Mouse (Mus musculus): Measurements from ENCODE around the gene Abtb2. TPM values are rescaled to one million over a fixed set of nuclear protein-coding genes. Genes with fewer than 3 reads are reported as not detected.
A peak's percentile ranks its signal among the peaks of the same experiment; 100 is the strongest.

The Abtb2 gene
- total and polyA plus RNA-seq, 2 experiments = 6.5 to 15.1 TPM

DNA sequence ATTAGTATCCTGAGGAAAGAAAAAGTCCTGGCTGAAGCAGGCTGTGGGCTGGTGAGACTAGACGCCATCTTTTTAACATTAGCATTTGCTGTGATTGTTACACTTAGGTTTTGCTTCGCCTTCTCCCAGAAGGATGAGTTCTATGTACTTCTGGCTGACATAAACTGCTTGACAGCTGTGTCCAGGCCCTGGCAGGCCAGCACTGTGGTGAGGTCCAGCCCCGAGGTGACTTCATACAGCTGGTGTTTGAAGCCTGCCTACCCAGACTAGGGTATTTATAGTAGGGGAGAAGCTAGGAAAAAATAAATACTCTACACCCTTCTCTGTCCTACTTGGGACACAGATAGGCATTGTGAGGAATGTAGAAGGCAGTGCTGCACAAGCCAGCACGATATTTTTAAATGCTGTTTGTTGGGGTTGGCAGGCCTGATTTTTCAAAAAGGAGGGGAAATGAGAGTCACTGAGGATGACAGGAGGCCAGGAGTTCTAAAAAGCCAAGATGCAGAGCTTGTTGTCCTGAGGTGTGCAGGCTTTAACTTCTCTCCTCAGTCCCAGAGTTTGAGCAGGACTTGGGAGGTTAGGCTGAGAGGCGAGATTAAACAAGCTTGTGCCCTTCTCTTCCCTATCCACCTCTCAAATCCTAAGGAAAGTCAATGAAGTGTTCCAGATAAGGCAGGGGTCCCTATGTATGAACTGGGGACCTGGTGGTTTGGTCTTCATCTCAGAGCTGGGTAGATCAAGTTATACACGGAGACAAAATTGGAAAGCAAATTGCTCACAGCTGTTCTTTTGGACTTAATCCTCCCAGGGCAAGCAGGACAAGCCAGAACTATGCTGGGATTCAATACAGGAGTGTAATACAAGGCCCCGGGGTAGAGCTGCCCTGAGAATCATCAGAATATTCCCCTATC lies 11.9 kb downstream of the Abtb2 start:
- peak overlapping the region; percentile 12; the same call in 1 of the 2 replicates for H3K9ac ChIP-seq (ENCODE audit: low read depth, low read length)
- 38% methylated on average over 7 of the region's 7 CpGs for WGBS
- H3K79me2 ChIP-seq (ENCODE audit: control insufficient read depth, insufficient read depth, low read length) = peaks cover 33% of the 10 kb centered on the region
- H3K27me3 ChIP-seq (ENCODE audit: control insufficient read depth, insufficient read depth, low read length) = no peaks in the 10 kb centered on the region
- TF ChIP-seq POLR2A (IDR thresholded peaks at IDR 0.05; ENCODE audit: extremely low read depth, insufficient read depth, low read length) = no peak
- TF ChIP-seq CTCF (IDR thresholded peaks at IDR 0.05; ENCODE audit: low read depth, low read length) = no peak
- H3K27ac ChIP-seq (replicated peaks; ENCODE audit: insufficient read depth, low read depth, low read length) = peak overlapping the region; percentile 75
- H3K4me3 ChIP-seq (ENCODE audit: insufficient read depth, low read depth, low read length) = no peak overlapping the region
- H3K36me3 ChIP-seq (ENCODE audit: control insufficient read depth, insufficient read depth, low read length) = no peaks in the 10 kb centered on the region
- H3K4me1 ChIP-seq (ENCODE audit: control insufficient read depth, insufficient read depth, low read length) = peaks cover 38% of the 10 kb centered on the region
- no peak for DNase-seq (ENCODE audit: extremely low read depth, low read depth, low spot score)

DNA sequence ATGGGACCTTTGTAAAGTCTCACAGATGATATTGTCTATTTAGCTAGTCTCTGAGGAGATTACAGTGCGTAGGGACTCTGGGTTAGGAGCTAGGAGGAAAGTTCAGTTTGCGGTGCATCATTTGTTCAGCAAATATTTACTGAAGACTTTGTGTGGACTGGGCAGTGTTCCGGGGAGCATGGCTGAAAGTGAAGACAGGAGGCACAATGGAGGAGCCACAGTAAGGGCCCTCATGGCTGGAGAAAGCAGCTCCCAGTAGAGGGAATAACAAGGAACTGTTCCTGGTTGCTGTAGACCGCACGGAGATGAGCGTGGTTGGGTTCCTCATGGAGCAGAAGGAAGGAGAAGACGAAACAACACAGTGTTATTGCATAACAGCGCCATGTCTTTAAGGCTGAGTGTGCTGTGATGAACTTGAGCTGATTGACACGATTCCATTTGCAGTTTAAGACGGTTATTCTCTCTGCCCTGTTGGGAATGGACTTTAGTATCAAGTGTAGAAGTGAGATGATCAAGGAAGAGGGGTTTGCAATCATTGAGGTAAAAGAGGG lies 12.6 kb downstream of the Abtb2 start:
- H3K79me2 ChIP-seq (ENCODE audit: control insufficient read depth, insufficient read depth, low read length) = peaks cover 32% of the 10 kb centered on the region
- H3K4me1 ChIP-seq (ENCODE audit: control insufficient read depth, insufficient read depth, low read length) = peaks cover 43% of the 10 kb centered on the region
- no peak overlapping the region for H3K9ac ChIP-seq (ENCODE audit: low read depth, low read length)
- peak; percentile 89 for DNase-seq (ENCODE audit: extremely low read depth, low read depth, low spot score)
- H3K4me3 ChIP-seq (ENCODE audit: insufficient read depth, low read depth, low read length) = no peak overlapping the region
- peak overlapping the region; percentile 76 for H3K27ac ChIP-seq (replicated peaks; ENCODE audit: insufficient read depth, low read depth, low read length)
- WGBS = 46% methylated on average over 10 of the region's 10 CpGs
- no peaks in the 10 kb centered on the region for H3K36me3 ChIP-seq (ENCODE audit: control insufficient read depth, insufficient read depth, low read length)
- TF ChIP-seq POLR2A (IDR thresholded peaks at IDR 0.05; ENCODE audit: extremely low read depth, insufficient read depth, low read length) (no peak), CTCF (IDR thresholded peaks at IDR 0.05; ENCODE audit: low read depth, low read length) (0 out of 2 replicates have a peak, but pooled peaks have one; percentile 6)
- no peaks in the 10 kb centered on the region for H3K27me3 ChIP-seq (ENCODE audit: control insufficient read depth, insufficient read depth, low read length)

- WGBS = 83% methylated on average over 8 of the region's 8 CpGs
- Histone ChIP-seq H3K4me1 (ENCODE audit: control insufficient read depth, insufficient read depth, low read length) (peaks cover 42% of the 10 kb centered on the region), H3K4me3 (ENCODE audit: insufficient read depth, low read depth, low read length) (no peak overlapping the region), H3K27ac (replicated peaks; ENCODE audit: insufficient read depth, low read depth, low read length) (no peak overlapping the region), H3K27me3 (ENCODE audit: control insufficient read depth, insufficient read depth, low read length) (no peaks in the 10 kb centered on the region), H3K79me2 (ENCODE audit: control insufficient read depth, insufficient read depth, low read length) (peaks cover 36% of the 10 kb centered on the region), H3K36me3 (ENCODE audit: control insufficient read depth, insufficient read depth, low read length) (no peaks in the 10 kb centered on the region), H3K9ac (ENCODE audit: low read depth, low read length) (no peak overlapping the region)
- no peak for DNase-seq (ENCODE audit: extremely low read depth, low read depth, low spot score)
- TF ChIP-seq CTCF (IDR thresholded peaks at IDR 0.05; ENCODE audit: low read depth, low read length) (no peak), POLR2A (IDR thresholded peaks at IDR 0.05; ENCODE audit: extremely low read depth, insufficient read depth, low read length) (no peak)
These were observed 14.6 kb downstream of the Abtb2 start for GRCm38 (mm10) chr2:103580756-103581155.

DNA sequence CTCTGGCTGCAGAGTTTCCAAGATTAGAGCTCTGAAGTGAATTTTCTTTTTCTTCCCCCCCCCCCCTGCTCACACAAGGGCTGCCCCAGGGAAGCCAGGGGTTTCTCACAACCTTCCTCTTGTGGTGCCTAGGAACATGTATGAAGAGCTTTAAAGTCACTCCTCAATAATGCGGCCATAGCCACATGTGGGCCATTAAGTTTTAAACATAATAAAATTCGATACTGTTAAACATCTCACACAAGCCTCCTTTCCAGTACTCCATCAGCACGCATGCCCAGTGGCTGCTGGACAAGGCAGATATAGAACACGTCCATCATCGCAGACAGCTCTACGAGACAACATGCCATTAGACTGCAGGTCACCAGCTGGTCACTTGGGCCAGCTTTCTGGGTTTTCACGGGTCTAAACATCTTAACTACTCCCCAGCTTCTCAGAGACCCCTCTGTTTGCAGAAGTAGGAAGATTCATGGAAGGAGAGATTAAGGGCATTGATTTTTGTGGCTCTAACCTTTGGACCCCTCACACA lies 15.3 kb downstream of the Abtb2 start:
- H3K27me3 ChIP-seq (ENCODE audit: control insufficient read depth, insufficient read depth, low read length) = no peaks in the 10 kb centered on the region
- TF ChIP-seq POLR2A (IDR thresholded peaks at IDR 0.05; ENCODE audit: extremely low read depth, insufficient read depth, low read length) = no peak
- TF ChIP-seq CTCF (IDR thresholded peaks at IDR 0.05; ENCODE audit: low read depth, low read length) = no peak
- peaks cover 38% of the 10 kb centered on the region for H3K4me1 ChIP-seq (ENCODE audit: control insufficient read depth, insufficient read depth, low read length)
- WGBS = 62% methylated on average over 7 of the region's 7 CpGs
- H3K36me3 ChIP-seq (ENCODE audit: control insufficient read depth, insufficient read depth, low read length) = no peaks in the 10 kb centered on the region
- H3K9ac ChIP-seq (ENCODE audit: low read depth, low read length) = no peak overlapping the region
- no peak for DNase-seq (ENCODE audit: extremely low read depth, low read depth, low spot score)
- H3K79me2 ChIP-seq (ENCODE audit: control insufficient read depth, insufficient read depth, low read length) = peaks cover 34% of the 10 kb centered on the region
- H3K4me3 ChIP-seq (ENCODE audit: insufficient read depth, low read depth, low read length) = no peak overlapping the region
- no peak overlapping the region for H3K27ac ChIP-seq (replicated peaks; ENCODE audit: insufficient read depth, low read depth, low read length)

- peak overlapping the region; percentile 76 for H3K27ac ChIP-seq (replicated peaks; ENCODE audit: insufficient read depth, low read depth, low read length)
- H3K79me2 ChIP-seq (ENCODE audit: control insufficient read depth, insufficient read depth, low read length) = peaks cover 42% of the 10 kb centered on the region
- TF ChIP-seq CTCF (IDR thresholded peaks at IDR 0.05; ENCODE audit: low read depth, low read length) = no peak
- TF ChIP-seq POLR2A (IDR thresholded peaks at IDR 0.05; ENCODE audit: extremely low read depth, insufficient read depth, low read length) = no peak
- H3K4me1 ChIP-seq (ENCODE audit: control insufficient read depth, insufficient read depth, low read length) = peaks cover 31% of the 10 kb centered on the region
- H3K27me3 ChIP-seq (ENCODE audit: control insufficient read depth, insufficient read depth, low read length) = no peaks in the 10 kb centered on the region
- WGBS = 22% methylated on average over 3 of the region's 3 CpGs
- H3K36me3 ChIP-seq (ENCODE audit: control insufficient read depth, insufficient read depth, low read length) = no peaks in the 10 kb centered on the region
- DNase-seq (ENCODE audit: extremely low read depth, low read depth, low spot score) = peak; percentile 98
- H3K9ac ChIP-seq (ENCODE audit: low read depth, low read length) = no peak overlapping the region
- H3K4me3 ChIP-seq (ENCODE audit: insufficient read depth, low read depth, low read length) = no peak overlapping the region
These were observed 17.2 kb downstream of the Abtb2 start for GRCm38 (mm10) chr2:103583316-103583715.

Data from liver, adult 2 months (tissue).